Mouse (Mus musculus) spleen, adult 2 months (tissue): ENCODE measurements around the gene Rad51b. TPM values are rescaled to one million over a fixed set of nuclear protein-coding genes. Genes with fewer than 3 reads are reported as not detected.

Source experiments
- DNase-seq, 2 experiments: peaks; one replicate each; pipeline versions ENCODE4 v3.0.0 to v3.0.0-alpha.2; 2012 to 2021; ENCODE audit warnings: low spot score in 2 of 2, low read depth in 1 of 2
- H3K27ac ChIP-seq: fragments of 200-500 bp; 2 replicates; pipeline ENCODE4 v1.5.1; 2012; ENCODE audit warnings: low read length, inconsistent platforms; ENCODE audit not compliant: insufficient read depth
- H3K27me3 ChIP-seq: fragments of 200-500 bp; 2 replicates; pipeline ENCODE4 v1.6.1; 2012; ENCODE audit warnings: mild to moderate bottlenecking, moderate library complexity, low read length, inconsistent platforms; ENCODE audit not compliant: control insufficient read depth, insufficient read depth
- H3K36me3 ChIP-seq: fragments of 200-500 bp; 2 replicates; pipeline ENCODE4 v1.6.1; 2012; ENCODE audit warnings: mild to moderate bottlenecking, low read length, inconsistent platforms; ENCODE audit not compliant: control insufficient read depth, insufficient read depth
- H3K4me1 ChIP-seq: fragments of 200-500 bp; 2 replicates; pipeline ENCODE4 v1.6.1; 2011; ENCODE audit warnings: inconsistent platforms; ENCODE audit not compliant: control insufficient read depth, insufficient read depth, insufficient read length
- H3K4me3 ChIP-seq: fragments of 200-500 bp; 2 replicates; pipeline ENCODE4 v1.5.1; 2011; ENCODE audit warnings: mild to moderate bottlenecking, inconsistent platforms; ENCODE audit not compliant: insufficient read depth, insufficient read length; ENCODE audit errors: extremely low read depth
- CTCF ChIP-seq: fragments of 200-500 bp; IDR thresholded peaks from 2 replicates; pipeline ENCODE4 v1.5.1; 2011; ENCODE audit warnings: mild to moderate bottlenecking, inconsistent platforms; ENCODE audit not compliant: insufficient read depth, insufficient read length, insufficient replicate concordance; ENCODE audit errors: extremely low read depth
- POLR2A ChIP-seq: fragments of 200-500 bp; IDR thresholded peaks from 2 replicates; pipeline ENCODE4 v1.6.1; 2011; ENCODE audit warnings: low read depth, low read length, inconsistent platforms
- WGBS: fragments of 180-500 bp; shearing (Covaris S2); methylation state at CpG from one replicate; pipeline ENCODE4 v1.1.7; 2018; 5-methylcytosine and 5-hydroxymethylcytosine counted together
- polyA plus RNA-seq: library from polyadenylated mRNA; depleted of rRNA; stranded (reverse); fragments of >200 nt; gene quantifications from 2 replicates; pipeline ENCODE4 v1.2.3, GENCODE M21; 2012

Gene Rad51b
- polyA plus RNA-seq, 1 experiment = 0.26 TPM

GRCm38 (mm10) chr12:79431138-79431537 is 134.1 kb downstream of the Rad51b start:
- H3K27ac ChIP-seq = no peak overlapping the region
- no peaks in the 10 kb centered on the region for H3K36me3 ChIP-seq
- H3K27me3 ChIP-seq = no peaks in the 10 kb centered on the region
- H3K4me3 ChIP-seq = no peak overlapping the region
- 91% methylated on average over 4 of the region's 4 CpGs for WGBS
- no peaks in the 10 kb centered on the region; the same call in 1 of the 2 replicates for H3K4me1 ChIP-seq
- TF ChIP-seq CTCF (no peak), POLR2A (no peak)
- no peak for DNase-seq

- H3K36me3 ChIP-seq = no peaks in the 10 kb centered on the region
- DNase-seq = no peak
- no peak overlapping the region for H3K4me3 ChIP-seq
- no peaks in the 10 kb centered on the region for H3K27me3 ChIP-seq
- H3K4me1 ChIP-seq = peaks cover 11% of the 10 kb centered on the region
- 83% methylated on average over 7 of the region's 7 CpGs for WGBS
- H3K27ac ChIP-seq = no peak overlapping the region
- TF ChIP-seq CTCF = no peak
- TF ChIP-seq POLR2A = no peak
Observed at GRCm38 (mm10) chr12:79433724-79434442, 136.8 kb downstream of the Rad51b start.

GRCm38 (mm10) chr12:79435474-79435873 is 138.4 kb downstream of the Rad51b start:
- no peaks in the 10 kb centered on the region for H3K36me3 ChIP-seq
- no peak overlapping the region for H3K4me3 ChIP-seq
- H3K4me1 ChIP-seq = peaks cover 13% of the 10 kb centered on the region
- no peaks in the 10 kb centered on the region for H3K27me3 ChIP-seq
- WGBS = 76% methylated on average over 3 of the region's 3 CpGs
- DNase-seq = no peak
- H3K27ac ChIP-seq = no peak overlapping the region
- TF ChIP-seq CTCF (no peak), POLR2A (no peak)

- Histone ChIP-seq H3K4me1 (peaks cover 14% of the 10 kb centered on the region), H3K4me3 (no peak overlapping the region), H3K36me3 (no peaks in the 10 kb centered on the region), H3K27ac (no peak overlapping the region), H3K27me3 (no peaks in the 10 kb centered on the region)
- TF ChIP-seq CTCF = no peak
- no peak for TF ChIP-seq POLR2A
- WGBS = 89% methylated on average over 8 of the region's 8 CpGs
- no peak for DNase-seq
Observed at GRCm38 (mm10) chr12:79436035-79436434, 139.0 kb downstream of the Rad51b start.

GRCm38 (mm10) chr12:79436892-79437291 is 139.8 kb downstream of the Rad51b start:
- WGBS = 27% methylated on average over 4 of the region's 4 CpGs
- no peak overlapping the region for H3K27ac ChIP-seq
- H3K4me3 ChIP-seq = no peak overlapping the region
- no peaks in the 10 kb centered on the region for H3K27me3 ChIP-seq
- peaks cover 17% of the 10 kb centered on the region for H3K4me1 ChIP-seq
- TF ChIP-seq CTCF (no peak), POLR2A (no peak)
- no peak for DNase-seq
- no peaks in the 10 kb centered on the region for H3K36me3 ChIP-seq

GRCm38 (mm10) chr12:79437572-79437971 is 140.5 kb downstream of the Rad51b start:
- WGBS = 17% methylated on average over 3 of the region's 3 CpGs

GRCm38 (mm10) chr12:79439961-79440360 is 142.9 kb downstream of the Rad51b start:
- 72% methylated on average over 6 of the region's 6 CpGs for WGBS

More at GRCm38 (mm10) chr12:79437572-79437971, 140.5 kb downstream of the Rad51b start:
- peak in 1 of 2 experiments; percentile 15 for DNase-seq
- peaks cover 20% of the 10 kb centered on the region for H3K4me1 ChIP-seq
- H3K4me3 ChIP-seq = no peak overlapping the region; the same call in 1 of the 2 replicates
- no peaks in the 10 kb centered on the region for H3K36me3 ChIP-seq
- 0 out of 2 replicates have a peak overlapping the region, but pooled peaks have one; percentile 34 for H3K27ac ChIP-seq
- H3K27me3 ChIP-seq = no peaks in the 10 kb centered on the region
- no peak for TF ChIP-seq POLR2A

More at GRCm38 (mm10) chr12:79439961-79440360, 142.9 kb downstream of the Rad51b start:
- no peak for DNase-seq
- Histone ChIP-seq H3K27ac (no peak overlapping the region), H3K4me3 (no peak overlapping the region), H3K36me3 (no peaks in the 10 kb centered on the region), H3K27me3 (no peaks in the 10 kb centered on the region), H3K4me1 (peaks cover 25% of the 10 kb centered on the region)
- no peak for TF ChIP-seq POLR2A
- no peak for TF ChIP-seq CTCF
